Mouse (Mus musculus): ENCODE measurements around the gene Dclk3.

- TF ChIP-seq CTCF (IDR thresholded peaks at IDR 0.05; ENCODE audit: borderline replicate concordance, insufficient read depth, low read depth, low read length) (no peak), POLR2A (IDR thresholded peaks at IDR 0.05; ENCODE audit: borderline replicate concordance, insufficient read depth, low read length) (no peak)
Observed at GRCm38 (mm10) chr9:111425113-111425512, 13.8 kb upstream of the Dclk3 start.
